Mouse (Mus musculus): Measurements from ENCODE around the gene Cask. TPM values are rescaled to one million over a fixed set of nuclear protein-coding genes. Genes with fewer than 3 reads are reported as not detected.

Gene Cask
- total RNA-seq, 2 experiments from 2014 or later: 21.7 to 27.5 TPM

GRCm38 (mm10) chrX:13513127-13513526 is 338.0 kb downstream of the Cask start:
- peak; percentile 23 for DNase-seq

- no peak for DNase-seq
Observed at GRCm38 (mm10) chrX:13506376-13506775, 344.8 kb downstream of the Cask start.

- no peak for DNase-seq
Observed at GRCm38 (mm10) chrX:13504389-13504788, 346.8 kb downstream of the Cask start.

GRCm38 (mm10) chrX:13502862-13503375 is 348.2 kb downstream of the Cask start:
- DNase-seq: no peak

GRCm38 (mm10) chrX:13500284-13500683 is 350.9 kb downstream of the Cask start:
- DNase-seq: no peak

- DNase-seq: no peak
Observed at GRCm38 (mm10) chrX:13494892-13495703, 356.1 kb downstream of the Cask start.

- DNase-seq: no peak
Observed at GRCm38 (mm10) chrX:13492922-13493321, 358.2 kb downstream of the Cask start.

GRCm38 (mm10) chrX:13490941-13491340 is 360.2 kb downstream of the Cask start:
- no peak for DNase-seq

- DNase-seq: no peak
Observed at GRCm38 (mm10) chrX:13489761-13490160, 361.4 kb downstream of the Cask start.

GRCm38 (mm10) chrX:13489001-13489400 is 362.2 kb downstream of the Cask start:
- DNase-seq: no peak

GRCm38 (mm10) chrX:13484447-13484846 is 366.7 kb downstream of the Cask start:
- no peak for DNase-seq

- no peak for DNase-seq
Observed at GRCm38 (mm10) chrX:13482576-13482975, 368.6 kb downstream of the Cask start.

GRCm38 (mm10) chrX:13479570-13479969 is 371.6 kb downstream of the Cask start:
- DNase-seq: no peak

- DNase-seq: no peak
Observed at GRCm38 (mm10) chrX:13478298-13478697, 372.9 kb downstream of the Cask start.

- DNase-seq: no peak
Observed at GRCm38 (mm10) chrX:13477596-13477995, 373.6 kb downstream of the Cask start.

GRCm38 (mm10) chrX:13475382-13475781 is 375.8 kb downstream of the Cask start:
- DNase-seq: no peak

GRCm38 (mm10) chrX:13472751-13473225 is 378.4 kb downstream of the Cask start:
- no peak for DNase-seq

- no peak for DNase-seq
Observed at GRCm38 (mm10) chrX:13471925-13472324, 379.2 kb downstream of the Cask start.

GRCm38 (mm10) chrX:13469160-13470116 is 381.7 kb downstream of the Cask start:
- peak; percentile 69 for DNase-seq

GRCm38 (mm10) chrX:13467121-13467571 is 384.0 kb downstream of the Cask start:
- DNase-seq: no peak

Data from heart, postnatal 4 days (tissue).